Mouse (Mus musculus) frontal cortex, postnatal 14 days (tissue): ENCODE data around the gene Hes2.

Experiments used
- DNase-seq, 2 experiments: peaks; one replicate each; pipeline ENCODE4 v3.0.0; 2022; ENCODE audit warnings: low spot score in 2 of 2

The Hes2 gene

GRCm38 (mm10) chr4:152159285-152159678, 615 bp downstream of the Hes2 start:
- no peak for DNase-seq

DNA sequence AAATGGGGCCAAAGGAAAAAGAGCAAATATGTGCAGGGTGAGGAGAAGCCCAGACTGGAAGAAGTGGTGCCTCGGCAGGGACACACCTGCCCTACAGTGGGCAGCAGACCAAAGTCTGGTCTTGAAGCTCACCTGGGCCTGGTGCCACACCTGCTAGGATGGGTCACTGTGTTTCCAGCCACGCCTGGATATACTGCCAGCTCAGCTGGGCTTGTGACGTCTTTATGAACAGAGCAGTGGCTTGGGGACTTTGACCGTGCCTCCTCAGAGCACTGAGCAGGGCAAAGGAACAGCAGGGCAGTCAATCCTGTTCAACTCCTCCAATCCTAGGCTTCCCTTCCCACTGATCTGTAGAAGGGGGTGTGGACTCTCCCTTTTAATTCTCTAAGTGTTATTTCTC, 2.1 kb downstream of the Hes2 start:
- DNase-seq: no peak

DNA sequence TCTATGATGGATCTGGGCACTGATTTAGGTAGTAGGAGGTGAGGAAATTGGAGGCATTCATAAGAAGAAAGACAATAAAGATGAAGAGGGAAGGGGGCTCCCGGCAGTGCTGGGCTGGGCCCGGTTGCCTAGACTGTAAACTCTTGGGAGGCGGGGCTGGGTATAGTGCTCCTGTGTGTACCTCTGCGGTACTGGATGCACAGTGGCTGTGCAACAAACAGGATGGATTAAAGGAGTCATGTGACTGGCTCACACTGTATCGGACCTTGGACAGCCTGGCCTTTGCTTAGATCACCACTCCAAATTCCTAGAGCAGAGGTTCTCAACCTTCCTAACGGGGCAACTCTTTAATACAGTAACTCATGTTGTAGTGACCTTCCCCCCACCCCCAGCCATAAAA, 2.9 kb downstream of the Hes2 start:
- DNase-seq: no peak

- no peak for DNase-seq
Measured at GRCm38 (mm10) chr4:152162748-152163147, 4.1 kb downstream of the Hes2 start.

- DNase-seq: peak in 1 of 2 experiments; percentile 47
Measured at GRCm38 (mm10) chr4:152165036-152165931, 6.6 kb downstream of the Hes2 start.

- no peak for DNase-seq
Measured at GRCm38 (mm10) chr4:152168052-152168451, 9.4 kb downstream of the Hes2 start.

- no peak for DNase-seq
Measured at GRCm38 (mm10) chr4:152169103-152169502, 10.4 kb downstream of the Hes2 start.

DNA sequence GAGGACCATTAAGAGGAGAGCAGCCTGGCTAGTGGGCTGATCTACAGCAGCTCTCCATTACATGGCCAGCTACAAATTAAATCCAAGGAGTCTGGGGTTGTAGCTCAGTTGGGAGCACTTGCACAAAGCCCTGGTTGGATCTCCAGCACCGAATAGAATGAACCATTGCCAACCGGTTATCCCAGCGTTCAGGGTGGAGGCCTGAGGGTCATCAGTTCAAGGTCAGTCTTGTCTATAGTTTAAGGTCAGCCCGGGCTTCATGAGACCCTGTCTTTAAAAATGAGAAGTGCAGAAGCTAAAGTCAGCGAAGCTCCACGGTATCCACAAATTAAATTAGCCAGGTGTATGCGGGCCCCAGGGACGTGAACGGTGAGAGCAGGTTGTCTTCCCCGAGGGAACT, 11.6 kb downstream of the Hes2 start:
- no peak for DNase-seq

- no peak for DNase-seq
Measured at GRCm38 (mm10) chr4:152171543-152171942, 12.9 kb downstream of the Hes2 start.

- peak; percentile 57 to 80 for DNase-seq
Measured at GRCm38 (mm10) chr4:152173041-152173440, 14.4 kb downstream of the Hes2 start.

DNA sequence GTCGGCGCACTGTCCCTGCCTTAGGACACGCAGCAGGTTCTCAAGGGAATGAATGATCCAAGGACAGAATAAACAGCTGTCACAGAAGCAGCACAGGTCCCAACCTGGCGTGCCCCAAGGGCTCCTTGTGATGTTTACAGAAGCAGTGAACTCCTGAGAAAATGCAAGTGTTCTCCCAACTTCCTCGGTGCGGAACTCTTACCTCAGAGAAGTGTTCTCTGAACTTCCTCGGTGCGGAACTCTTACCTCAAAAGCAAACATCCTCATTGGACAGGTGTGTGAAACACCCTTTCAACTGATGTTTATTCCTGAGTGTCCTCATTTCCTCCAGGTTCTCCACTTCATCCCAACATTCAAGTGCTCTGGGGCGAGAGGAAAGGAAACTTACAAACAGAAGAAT, 15.3 kb downstream of the Hes2 start:
- no peak for DNase-seq

GRCm38 (mm10) chr4:152176638-152177037, 18.0 kb downstream of the Hes2 start:
- DNase-seq: no peak

DNA sequence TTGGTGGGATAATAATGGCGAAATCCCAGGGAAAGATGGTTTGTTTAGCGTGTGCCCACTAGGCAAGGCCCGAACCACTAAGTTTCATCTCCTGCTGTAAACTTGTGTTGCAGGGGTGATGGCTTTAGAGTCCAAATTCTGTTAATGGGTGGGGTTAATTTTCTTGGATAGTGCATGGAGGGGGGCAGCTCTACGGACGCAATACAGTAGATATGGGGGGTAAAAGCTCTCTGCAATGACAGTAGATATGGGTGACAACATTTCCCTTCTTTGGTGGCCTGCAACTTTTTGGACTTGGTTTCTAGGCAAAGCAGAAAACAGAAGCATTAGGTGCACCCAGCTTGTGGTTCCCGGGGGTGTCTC, 18.5 kb downstream of the Hes2 start:
- DNase-seq: no peak

DNA sequence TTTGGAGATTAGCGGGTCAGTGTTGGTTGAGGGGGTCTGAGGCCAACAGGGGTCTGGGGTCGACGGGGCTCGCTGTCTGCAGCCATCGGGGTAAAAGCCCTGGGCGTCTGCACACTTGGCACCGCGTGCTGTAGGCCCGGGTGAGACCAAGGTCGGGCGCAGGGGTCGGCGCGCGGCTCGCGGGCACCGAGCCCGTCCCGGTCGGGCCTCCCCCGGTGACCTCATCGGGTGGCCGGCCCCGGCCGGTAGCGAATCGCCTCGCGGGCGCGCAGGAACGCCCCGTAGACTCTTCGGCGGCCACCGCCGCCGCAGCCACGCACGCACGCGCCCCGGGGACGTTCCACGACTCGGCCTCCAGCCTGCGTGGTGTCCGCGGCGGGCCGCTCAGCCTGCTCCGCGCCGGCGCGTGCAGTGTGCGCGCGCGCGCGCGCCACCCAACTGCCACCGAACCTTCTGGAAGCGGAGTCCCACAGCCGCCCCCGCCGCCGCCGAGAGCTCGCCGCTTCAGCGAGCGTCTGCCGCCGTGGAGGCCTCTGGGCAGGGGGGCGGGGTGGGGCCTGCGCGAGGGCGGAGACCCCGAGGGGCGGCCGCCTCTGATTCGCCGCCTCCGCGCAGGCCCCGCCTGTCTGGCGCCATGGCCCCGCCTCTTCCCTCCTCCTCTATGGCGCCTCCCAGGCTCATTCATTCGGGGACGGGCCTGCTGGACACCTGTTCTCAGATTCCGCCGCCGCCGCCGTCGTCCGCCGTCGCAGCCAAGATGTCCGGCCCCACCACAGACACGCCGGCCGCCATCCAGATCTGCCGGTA, 19.1 kb downstream of the Hes2 start, which contains the start of gene Acot7:
Acot7 (plus strand) TSS at position 598 of the 807 bp plus-strand sequence.
- DNase-seq: peak; percentile 81 to 85

DNA sequence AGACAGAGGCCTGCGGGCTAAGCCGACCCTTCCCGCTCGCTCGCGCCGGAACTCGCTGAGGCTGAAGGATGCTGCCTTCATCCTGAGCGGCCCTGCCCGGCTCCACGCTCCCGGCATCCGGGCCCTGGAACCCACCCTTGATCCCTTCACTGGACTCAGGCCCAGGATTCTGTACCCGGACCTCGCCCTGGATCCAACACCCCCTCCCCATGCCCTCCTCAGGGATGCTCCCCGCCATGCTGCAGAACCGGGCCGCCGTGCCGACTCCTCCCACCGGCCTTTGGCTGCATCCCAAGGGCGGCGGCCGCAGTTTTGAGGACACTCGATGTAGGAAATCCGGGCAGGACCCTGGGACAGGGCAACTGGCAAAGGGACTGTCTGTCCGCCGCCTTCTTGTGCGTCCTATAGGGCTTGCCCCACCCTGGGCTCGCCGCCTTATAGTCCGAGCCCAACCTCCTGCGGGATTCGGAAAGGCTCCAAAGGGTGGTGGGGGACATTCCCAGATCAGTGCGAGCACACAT, 19.7 kb downstream of the Hes2 start:
- DNase-seq: peak; percentile 42 to 53

DNA sequence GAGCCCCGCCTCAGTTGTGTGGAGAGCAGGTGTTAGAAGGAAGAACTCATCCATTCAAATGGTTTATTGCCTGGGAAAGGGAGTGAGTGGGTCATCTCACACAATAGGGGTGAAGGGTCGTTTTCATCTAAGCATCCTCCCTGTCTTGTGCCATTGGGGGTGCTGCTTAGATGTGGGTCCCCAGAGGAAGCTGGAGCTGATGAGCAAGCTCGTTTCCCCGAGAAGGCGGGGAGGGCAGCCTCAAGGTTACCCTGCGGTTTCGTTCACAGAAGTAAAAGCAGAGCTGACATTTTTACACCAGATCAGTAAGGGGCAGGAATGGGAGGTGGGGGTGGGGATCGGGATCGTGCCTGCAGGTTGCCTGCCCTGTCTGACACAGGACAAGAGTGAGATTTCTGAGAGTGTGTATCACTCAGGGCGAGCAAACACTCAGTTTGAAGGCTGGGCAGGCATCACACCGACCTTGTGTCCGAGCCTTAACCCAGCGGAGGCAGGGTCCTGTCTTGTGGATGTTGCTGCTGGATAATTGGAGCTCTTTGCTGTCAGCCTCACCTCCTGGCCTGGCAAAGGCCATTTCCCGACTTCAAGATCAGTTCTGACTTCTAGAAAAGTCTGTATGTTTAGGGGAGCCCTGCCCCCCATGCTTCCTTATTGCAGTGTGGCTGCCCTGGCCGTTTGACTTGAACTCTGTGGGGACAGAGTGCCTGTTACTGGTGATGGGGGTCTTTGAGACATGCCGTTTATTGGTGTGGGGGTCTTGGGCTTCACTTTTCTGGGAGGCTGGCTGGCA, 20.4 kb downstream of the Hes2 start:
- no peak for DNase-seq

GRCm38 (mm10) chr4:152179946-152180660, 21.4 kb downstream of the Hes2 start:
- no peak for DNase-seq

DNA sequence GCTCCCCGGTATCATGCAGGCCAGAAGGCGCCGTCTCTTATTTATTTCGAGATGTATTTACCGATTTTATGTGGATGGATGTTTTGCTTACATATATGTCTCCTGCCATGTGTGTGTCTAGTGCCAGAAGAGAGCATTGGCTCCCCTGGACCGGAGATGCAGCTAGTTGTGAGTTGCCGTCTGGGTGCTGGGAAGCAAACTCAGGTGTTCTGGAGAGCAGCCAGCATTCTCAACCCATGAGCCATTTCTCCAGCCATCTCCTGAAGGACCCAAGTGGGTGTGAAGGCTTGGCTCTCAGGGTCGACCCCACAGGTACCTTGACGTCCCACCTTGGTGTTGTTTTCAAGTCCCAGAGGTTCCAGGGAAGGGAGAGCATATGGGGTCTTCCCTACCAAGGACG, 23.5 kb downstream of the Hes2 start:
- no peak for DNase-seq

- no peak for DNase-seq
Measured at GRCm38 (mm10) chr4:152184353-152185035, 25.8 kb downstream of the Hes2 start.

DNA sequence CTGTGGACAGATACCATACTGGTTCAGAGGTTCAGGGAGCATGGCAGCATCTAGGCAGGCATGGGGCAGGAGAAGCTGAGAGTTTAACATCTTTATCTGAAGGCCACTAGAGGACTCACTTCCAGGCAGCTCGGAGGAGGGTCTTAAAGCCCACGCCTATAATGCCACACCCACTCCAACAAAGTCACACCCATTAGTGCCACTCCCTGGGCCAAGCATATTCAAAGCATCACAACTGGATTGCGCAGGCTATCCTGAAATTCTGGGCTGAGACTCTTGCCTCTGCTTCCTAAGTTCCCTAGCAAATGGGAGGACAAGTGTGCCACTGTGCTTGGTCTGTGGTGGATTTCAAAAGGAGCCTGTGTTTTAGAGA, 26.5 kb downstream of the Hes2 start:
- DNase-seq: no peak
